ENCODE assay signal across 9 mouse cellular contexts in the genomic region with DNA sequence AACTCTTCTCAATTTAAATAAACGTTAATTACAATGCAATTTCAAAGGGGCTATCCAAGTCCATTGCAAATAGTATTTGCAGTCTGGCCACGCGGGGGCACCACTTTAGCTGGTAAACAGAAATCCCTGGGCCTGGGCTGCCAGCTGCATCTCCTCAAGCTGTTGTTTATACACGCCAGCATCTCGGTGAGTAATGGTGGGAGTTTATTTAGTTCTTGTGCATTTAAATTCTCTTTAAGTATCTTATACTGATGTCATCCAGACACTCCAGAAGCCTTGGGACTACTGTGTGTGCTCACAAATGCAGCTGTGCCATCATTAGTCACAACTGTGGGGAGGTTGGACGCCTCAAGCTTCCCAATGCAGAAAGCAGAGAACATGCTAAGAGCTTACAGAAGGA. TPM values are rescaled to one million over a fixed set of nuclear protein-coding genes. Genes with fewer than 3 reads are reported as not detected.
DNase-seq lines count a peak whose midpoint lies in the region; ATAC-seq lines count a peak whose summit lies in the region.
"Had no signal": no experiment of that assay in that cellular context is flagged by ENCODE, and none has a peak within 500 bp of the region (broad histone marks: within the 10 kb centered on the region; RNA-seq: fewer than 3 reads in every experiment).

No protein-coding gene starts in this region.

- no peaks in the 10 kb centered on the region for H3K36me3 ChIP-seq in kidney, embryonic 15.5 days
- no peaks in the 10 kb centered on the region for H3K36me3 ChIP-seq in limb, embryonic 11.5 days (ENCODE audit: control insufficient read depth, insufficient read depth, low read length)

- 17% methylated on average over 6 of the region's 6 CpGs for WGBS in kidney, embryonic 15.5 days
- WGBS in limb, embryonic 11.5 days: 30% methylated on average over 6 of the region's 6 CpGs

- H3K4me3 ChIP-seq in kidney, embryonic 15.5 days (replicated peaks): no peak overlapping the region
- no peak overlapping the region for H3K4me3 ChIP-seq in limb, embryonic 11.5 days (ENCODE audit: low read depth, low read length)
- H3K4me3 ChIP-seq: myocyte had no signal

- H3K9ac ChIP-seq in kidney, embryonic 15.5 days: no peak overlapping the region
- no peak overlapping the region for H3K9ac ChIP-seq in limb, embryonic 11.5 days (ENCODE audit: low read length)

- H3K27me3 ChIP-seq in kidney, embryonic 15.5 days: no peaks in the 10 kb centered on the region
- no peaks in the 10 kb centered on the region for H3K27me3 ChIP-seq in limb, embryonic 11.5 days (ENCODE audit: control insufficient read depth, insufficient read depth, low read length)

- intact Hi-C loops in gastrocnemius, postnatal 14 days (cut with DNase I; ENCODE audit: low total_unique reads): no loop called here

- no peak overlapping the region for H3K4me2 ChIP-seq in kidney, embryonic 15.5 days
- no peak overlapping the region for H3K4me2 ChIP-seq in limb, embryonic 11.5 days (ENCODE audit: low read depth, severe bottlenecking)

- ATAC-seq in common myeloid progenitor, adult 5-6 weeks (replicated peaks; ENCODE audit: low read depth, poor library complexity, severe bottlenecking): 0 out of 2 replicates have a peak, but pooled peaks have one; percentile 38
- ATAC-seq in kidney, embryonic 15.5 days (replicated peaks; ENCODE audit: low FRiP score): peak; percentile 73; the same call in 1 of the 2 replicates
- ATAC-seq in limb, embryonic 11.5 days (ENCODE audit: insufficient number of reproducible peaks, low FRiP score, low TSS enrichment, low read depth): no peak

- peak; percentile 38 to 67 for DNase-seq in urinary bladder, adult 18-20 months (ENCODE audit: low spot score in 2 of 2)
- DNase-seq in urinary bladder, postnatal 10 days (ENCODE audit: low spot score): no peak
- DNase-seq in gastrocnemius, postnatal 14 days: peak; percentile 74
- DNase-seq in limb, embryonic 11.5 days (ENCODE audit: low spot score): peak; percentile 78
- DNase-seq in ovary, postnatal 36 days (ENCODE audit: low spot score): peak; percentile 67
- DNase-seq in thymus, postnatal 25 days: peak; percentile 63

- H3K9me3 ChIP-seq in kidney, embryonic 15.5 days (replicated peaks): no peaks in the 10 kb centered on the region
- no peaks in the 10 kb centered on the region for H3K9me3 ChIP-seq in limb, embryonic 11.5 days (ENCODE audit: control insufficient read depth, low read length)

- H3K4me1 ChIP-seq in kidney, embryonic 15.5 days: peaks cover 12% of the 10 kb centered on the region; the same call in 1 of the 2 replicates
- no peaks in the 10 kb centered on the region for H3K4me1 ChIP-seq in limb, embryonic 11.5 days (ENCODE audit: control insufficient read depth, insufficient read depth, low read length)

- peak overlapping the region; percentile 71 for H3K27ac ChIP-seq in kidney, embryonic 15.5 days
- no peak overlapping the region for H3K27ac ChIP-seq in limb, embryonic 11.5 days (replicated peaks; ENCODE audit: low read depth, low read length)

RNA-seq across cellular contexts. Expression of gene Cpt2, which starts 13.9 kb away (rescaled TPM):
- 18.6 and 22.6 TPM in 2 replicates for total RNA-seq in common myeloid progenitor, adult 5-6 weeks (2017)
- total RNA-seq in gastrocnemius, postnatal 14 days (2021): 10 to 100 TPM; 48.5 to 80.7 TPM
- 45.6 and 49.7 TPM in 2 replicates for polyA plus RNA-seq in kidney, embryonic 15.5 days (2015; fragmentation: Nextera tagmentation; extraction: Ambion mirVana)
- polyA plus RNA-seq in limb, embryonic 11.5 days (2014; fragmentation: Nextera tagmentation; extraction: Ambion mirVana): 38.8 and 40.2 TPM in 2 replicates

RNA-seq across cellular contexts. Expression of gene Slc1a7, which starts 30.8 kb away (rescaled TPM):
- total RNA-seq in common myeloid progenitor, adult 5-6 weeks (2017): not detected in 2 replicates
- total RNA-seq in gastrocnemius, postnatal 14 days (2021): under 1 TPM; 0.06 to 0.09 TPM
- not detected in 2 replicates for polyA plus RNA-seq in kidney, embryonic 15.5 days (2015; fragmentation: Nextera tagmentation; extraction: Ambion mirVana)
- polyA plus RNA-seq in limb, embryonic 11.5 days (2014; fragmentation: Nextera tagmentation; extraction: Ambion mirVana): not detected in 2 replicates

RNA-seq across cellular contexts. Expression of gene 0610037L13Rik, which starts 47.7 kb away (rescaled TPM):
- total RNA-seq in common myeloid progenitor, adult 5-6 weeks (2017): 51.5 and 57.6 TPM in 2 replicates
- total RNA-seq in gastrocnemius, postnatal 14 days (2021): 10 to 100 TPM; 52.8 to 60.5 TPM
- polyA plus RNA-seq in kidney, embryonic 15.5 days (2015; fragmentation: Nextera tagmentation; extraction: Ambion mirVana): 122 and 135 TPM in 2 replicates
- 123 and 130 TPM in 2 replicates for polyA plus RNA-seq in limb, embryonic 11.5 days (2014; fragmentation: Nextera tagmentation; extraction: Ambion mirVana)

RNA-seq across cellular contexts. Expression of gene Magoh, which starts 57.8 kb away (rescaled TPM):
- 256 and 294 TPM in 2 replicates for total RNA-seq in common myeloid progenitor, adult 5-6 weeks (2017)
- 10 to 100 TPM; 25.9 to 33.0 TPM for total RNA-seq in gastrocnemius, postnatal 14 days (2021)
- polyA plus RNA-seq in kidney, embryonic 15.5 days (2015; fragmentation: Nextera tagmentation; extraction: Ambion mirVana): 199 and 241 TPM in 2 replicates
- 284 and 285 TPM in 2 replicates for polyA plus RNA-seq in limb, embryonic 11.5 days (2014; fragmentation: Nextera tagmentation; extraction: Ambion mirVana)
